Mouse (Mus musculus) adrenal gland, adult 18-20 months (tissue): ENCODE data around the gene Prss35. TPM values are rescaled to one million over a fixed set of nuclear protein-coding genes. Genes with fewer than 3 reads are reported as not detected.

Source experiments
- DNase-seq, 2 experiments: peaks; one replicate each; pipeline ENCODE4 v3.0.0; 2021 to 2022; ENCODE audit warnings: low spot score in 2 of 2
- long read RNA-seq, 2 experiments: library from polyadenylated mRNA; stranded (forward); transcript quantifications; one replicate each; pipeline ENCODE4 v2.0.0; 2021
- total RNA-seq, 2 experiments: library from RNA; stranded (reverse); gene quantifications; 1 replicate in 1 of 2; 2 replicates in 1 of 2; pipeline ENCODE4 v1.2.3; 2021

Prss35 gene
- 100 to 1,000 TPM; 136 to 445 TPM for total RNA-seq
- long read RNA-seq, experiment 1, transcript Prss35-201 (2 exons, 3,444 nt), result major isoform, 471 of 529 reads
- long read RNA-seq, experiment 1, partial matches to known transcripts, result 8 of 529 reads
- long read RNA-seq, experiment 1, other reads (novel, unspliced or antisense), result 50 of 529 reads
- long read RNA-seq, experiment 2, transcript Prss35-201 (2 exons, 3,444 nt), result major isoform, 228 of 264 reads
- long read RNA-seq, experiment 2, partial matches to known transcripts, result 3 of 264 reads
- long read RNA-seq, experiment 2, other reads (novel, unspliced or antisense), result 33 of 264 reads

DNA sequence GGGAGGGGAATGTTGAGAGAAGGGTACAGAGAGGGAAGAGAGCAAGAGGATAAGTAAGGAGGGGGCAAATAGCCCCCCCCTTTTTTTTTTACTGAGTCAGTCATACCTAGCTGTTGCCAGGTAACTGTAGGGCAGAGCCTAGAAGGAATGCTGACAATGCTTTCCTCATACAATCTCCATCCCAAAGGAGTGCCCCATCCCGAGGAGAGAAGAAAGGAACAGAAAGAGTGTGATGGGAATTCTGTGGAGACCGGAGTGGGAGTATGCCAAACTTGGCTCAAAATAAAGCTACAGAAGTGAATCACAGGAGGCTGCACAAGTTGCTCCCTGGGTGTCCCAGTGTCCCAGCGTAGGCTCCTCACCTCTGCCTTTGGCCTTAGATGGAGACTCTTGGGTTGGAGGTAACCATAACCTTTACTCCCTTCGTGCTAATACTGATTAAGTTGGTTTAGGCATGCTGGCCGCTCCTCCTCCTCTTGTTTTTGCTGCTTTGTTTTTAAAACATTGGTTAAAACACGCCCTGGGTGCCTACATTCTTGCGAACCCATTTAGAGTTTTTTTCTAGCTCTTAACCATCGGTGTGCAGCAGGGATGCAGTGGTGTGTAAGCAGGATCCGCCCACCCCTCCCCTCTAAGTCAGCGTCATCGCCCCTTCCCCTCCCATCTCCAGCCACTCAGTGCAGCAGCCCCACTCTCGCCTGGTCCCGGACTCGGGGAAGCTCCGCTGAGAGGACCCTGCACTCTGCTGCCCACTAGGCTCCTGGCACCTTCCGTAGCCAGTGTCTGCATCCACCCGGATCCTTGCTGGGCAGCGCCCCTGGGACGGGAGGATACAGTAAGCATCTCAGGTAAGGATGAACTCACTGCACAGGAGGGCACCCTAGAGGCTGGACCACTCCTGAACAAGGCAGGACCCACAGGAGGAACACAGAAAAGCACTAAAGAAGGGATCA lies at the start of gene Prss35:
TSS of gene Prss35 (plus strand) at position 691 of the 953 bp plus-strand sequence.
- peak; percentile 56 to 75 for DNase-seq

DNA sequence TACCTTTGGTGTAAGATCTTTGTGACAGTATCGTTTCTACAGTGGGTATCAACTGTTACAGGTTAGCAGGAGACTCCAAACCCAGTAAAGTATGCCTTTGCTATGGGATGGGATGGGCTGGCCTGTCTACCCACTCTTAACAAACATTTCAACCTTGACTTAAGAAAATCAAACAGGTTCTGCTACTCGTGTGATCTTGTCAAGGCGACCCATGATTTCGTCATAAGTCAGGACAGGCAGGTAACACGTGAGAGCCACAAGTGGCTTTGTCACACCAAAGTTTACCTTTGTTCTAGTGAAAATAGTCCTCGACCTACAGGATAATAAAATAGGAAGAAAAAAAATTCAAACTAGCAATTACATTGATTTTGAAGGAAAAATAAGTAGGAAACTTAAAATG lies 49.5 kb upstream of the Prss35 start:
- DNase-seq, result no peak

DNA sequence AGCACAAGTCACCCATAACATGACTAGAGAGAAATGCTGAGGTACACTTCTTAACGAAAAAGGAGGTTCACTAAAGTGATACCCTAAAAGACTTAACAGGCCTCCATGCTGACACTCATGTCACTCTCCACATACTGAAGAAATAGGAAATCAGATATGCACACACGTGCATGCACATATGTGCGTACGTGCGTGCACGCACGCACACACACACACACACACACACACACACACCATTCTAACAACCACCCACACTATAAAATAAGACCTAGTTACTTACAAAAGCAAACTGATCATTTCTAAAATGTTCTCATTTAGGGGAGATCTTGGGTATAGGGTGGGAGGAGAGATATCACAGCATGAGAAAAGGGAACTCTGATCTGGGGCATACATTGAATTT lies 48.8 kb upstream of the Prss35 start:
- DNase-seq, result no peak

DNA sequence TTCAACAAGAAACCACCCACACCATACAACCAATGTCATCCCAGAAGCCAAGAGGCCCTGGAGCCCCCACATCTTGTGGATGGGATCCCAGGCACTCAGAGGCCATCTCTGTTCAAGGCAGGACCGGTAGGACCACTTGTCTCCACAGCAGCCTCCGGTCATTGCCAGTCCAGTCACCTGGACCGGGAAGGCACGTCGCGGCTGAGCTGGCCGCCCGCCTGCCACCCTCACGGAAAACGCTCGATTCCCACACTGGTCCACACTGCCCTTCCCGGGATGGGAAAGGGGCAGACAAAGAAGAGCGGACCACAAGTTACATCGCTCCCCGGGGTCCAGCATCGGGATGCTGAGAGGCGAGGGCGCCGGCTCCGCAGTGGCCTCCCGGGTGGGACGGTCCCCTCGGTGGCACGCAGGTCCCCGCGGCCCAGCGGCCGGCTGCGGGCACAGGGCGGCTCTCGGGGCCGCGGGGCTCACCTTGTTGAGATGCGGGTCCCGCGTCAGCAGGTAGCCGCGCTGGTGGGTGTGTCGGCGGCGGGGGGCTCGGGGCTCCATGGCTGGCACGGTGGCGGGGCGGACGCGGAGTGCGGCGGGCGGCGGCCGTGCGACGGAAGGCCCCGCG lies 48.1 kb upstream of the Prss35 start:
- DNase-seq, result peak in 1 of 2 experiments; percentile 74

DNA sequence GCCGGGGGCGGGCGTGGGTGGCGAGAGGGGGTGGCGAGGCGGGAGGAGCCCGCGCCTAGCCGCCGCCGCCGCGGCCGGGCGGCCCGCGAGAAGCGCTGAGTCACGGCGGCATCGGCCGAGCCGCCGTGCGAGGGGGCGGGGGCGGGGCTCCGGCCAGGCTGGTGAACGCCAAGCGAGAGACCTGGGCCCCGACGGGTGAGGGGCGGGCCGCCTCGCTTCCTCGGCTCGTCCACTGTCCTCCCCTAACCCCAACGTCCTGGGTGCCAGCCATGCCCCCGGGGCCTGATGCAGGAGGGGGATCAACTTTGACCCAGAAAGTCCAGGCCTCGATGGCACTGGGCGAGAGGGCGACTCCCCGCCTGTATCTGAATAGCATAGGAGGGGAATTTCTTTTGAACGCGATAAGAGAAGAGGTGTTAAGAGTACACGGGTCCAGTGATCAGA lies 47.6 kb upstream of the Prss35 start, which contains the start of gene Me1:
TSS of gene Me1 (minus strand) at position 136 of the 444 bp plus-strand sequence.
- peak in 1 of 2 experiments; percentile 71 for DNase-seq

DNA sequence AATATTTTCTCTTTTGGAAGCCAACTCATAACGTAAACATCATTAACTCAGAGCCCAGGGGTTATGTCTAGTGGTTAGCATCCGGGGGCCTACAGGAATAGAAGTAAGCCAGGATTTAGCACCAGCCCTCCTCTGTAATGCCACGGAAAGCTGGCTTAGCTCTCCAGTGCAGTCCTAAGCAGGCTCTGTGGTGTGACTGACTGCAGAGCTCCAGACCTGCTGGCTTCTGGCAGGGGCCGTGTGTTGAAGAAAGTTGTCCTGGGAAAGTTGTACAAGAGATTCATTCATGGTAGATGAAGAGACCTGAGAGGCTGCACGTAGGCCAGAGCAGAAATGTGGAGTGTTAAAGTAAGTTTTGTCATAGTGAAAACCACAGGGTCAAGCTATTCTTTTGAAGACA lies 42.2 kb upstream of the Prss35 start:
- DNase-seq, result no peak

DNA sequence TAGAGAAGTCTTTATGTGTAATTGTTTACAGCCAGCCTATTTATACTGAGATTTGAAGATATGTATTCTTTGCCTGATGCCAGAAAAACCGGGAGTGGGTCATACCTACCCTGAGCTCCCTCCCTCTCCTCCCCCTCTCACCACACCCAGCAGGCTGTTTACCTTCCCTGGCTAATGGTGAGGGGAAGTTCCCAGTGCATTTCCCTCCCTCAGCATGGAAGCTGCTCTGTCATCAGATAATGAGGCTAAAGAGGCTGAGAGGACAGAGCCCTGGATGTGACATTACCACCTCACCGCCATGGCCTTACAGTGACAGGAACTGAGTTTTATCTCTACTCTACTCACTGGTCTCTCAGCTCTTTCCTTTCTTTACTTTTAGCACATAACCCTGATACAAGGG lies 41.6 kb upstream of the Prss35 start:
- DNase-seq, result no peak

DNA sequence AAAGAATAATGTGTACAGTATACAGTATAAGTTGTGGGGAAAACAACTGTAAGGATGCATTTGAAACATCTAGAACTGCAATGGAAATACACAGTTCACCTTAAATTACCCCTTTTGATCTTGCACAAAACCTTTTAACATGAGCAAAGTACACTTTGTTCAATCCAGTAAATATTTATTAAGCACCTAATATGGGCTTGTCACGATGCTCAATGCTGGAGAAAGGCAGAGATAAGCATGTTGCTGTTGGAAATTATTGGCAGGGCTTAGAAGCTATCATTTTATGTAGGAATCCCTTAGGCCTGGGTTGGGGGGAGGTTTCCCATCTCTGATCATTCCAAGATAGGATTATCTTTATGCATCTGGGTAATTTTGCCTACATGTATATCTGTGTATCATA lies 36.0 kb upstream of the Prss35 start:
- no peak for DNase-seq

DNA sequence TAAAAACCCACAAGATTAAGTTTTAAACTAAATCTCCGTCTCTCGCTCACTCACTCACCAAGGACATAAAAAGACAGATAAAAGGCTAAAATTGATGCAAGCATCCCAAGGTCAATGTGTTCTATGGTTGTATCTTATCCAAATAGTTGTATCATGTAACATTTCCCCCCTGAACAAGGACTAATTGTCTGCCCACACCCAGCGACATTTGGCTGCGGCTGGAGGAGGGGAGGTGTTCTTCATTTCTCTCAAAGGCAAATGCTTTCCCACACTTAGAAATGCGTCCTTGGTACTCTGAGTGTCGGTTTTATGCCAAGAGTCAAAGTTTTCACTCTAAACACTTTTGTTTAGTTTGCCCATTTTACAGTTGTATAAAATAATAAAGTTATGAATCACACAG lies 34.5 kb upstream of the Prss35 start:
- no peak for DNase-seq

DNA sequence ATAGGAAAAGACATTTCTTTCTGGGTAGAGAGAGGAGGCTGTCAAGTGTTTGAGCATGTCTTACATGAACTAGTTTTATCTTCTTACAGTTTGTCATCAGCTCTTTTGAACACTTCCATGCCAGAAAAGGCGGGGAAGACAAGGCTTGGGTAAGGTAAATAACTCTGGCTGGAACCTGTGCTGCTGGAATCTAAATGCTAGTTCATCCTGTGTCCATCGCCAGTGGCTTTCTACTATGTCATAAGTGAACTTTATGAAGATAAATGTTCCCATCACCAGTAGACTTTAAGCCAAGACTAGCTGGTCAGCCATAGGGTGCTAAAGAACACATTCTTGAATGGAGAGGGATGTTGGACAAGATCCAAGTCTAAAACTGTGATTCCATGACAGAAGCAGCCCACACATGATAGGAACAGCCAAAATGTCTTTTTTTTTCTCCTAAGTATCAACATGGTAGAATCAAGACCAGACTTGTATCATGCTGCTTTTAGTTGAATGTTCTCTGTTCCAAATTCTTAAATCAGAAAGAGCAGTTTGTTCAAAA lies 33.3 kb upstream of the Prss35 start:
- no peak for DNase-seq

DNA sequence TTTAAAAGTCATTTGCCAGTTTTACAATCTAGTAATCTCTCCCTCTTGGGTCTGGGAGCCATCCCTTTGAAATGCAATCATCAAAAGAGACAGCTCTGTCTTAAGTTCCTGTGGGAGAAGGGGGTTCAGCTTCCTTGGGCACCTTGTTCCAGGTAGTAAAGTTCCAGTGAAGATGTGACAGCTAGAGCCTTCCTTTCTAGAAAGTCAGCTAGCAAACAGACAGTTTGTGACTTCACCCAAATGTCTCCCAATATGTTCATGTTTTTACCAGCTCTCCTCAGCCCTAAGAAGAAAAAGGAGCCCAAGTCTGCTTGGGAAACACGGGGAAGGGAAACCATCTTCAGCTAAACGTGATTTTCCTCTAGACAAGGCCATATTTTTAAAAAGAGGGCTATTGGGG lies 30.8 kb upstream of the Prss35 start:
- DNase-seq, result no peak

DNA sequence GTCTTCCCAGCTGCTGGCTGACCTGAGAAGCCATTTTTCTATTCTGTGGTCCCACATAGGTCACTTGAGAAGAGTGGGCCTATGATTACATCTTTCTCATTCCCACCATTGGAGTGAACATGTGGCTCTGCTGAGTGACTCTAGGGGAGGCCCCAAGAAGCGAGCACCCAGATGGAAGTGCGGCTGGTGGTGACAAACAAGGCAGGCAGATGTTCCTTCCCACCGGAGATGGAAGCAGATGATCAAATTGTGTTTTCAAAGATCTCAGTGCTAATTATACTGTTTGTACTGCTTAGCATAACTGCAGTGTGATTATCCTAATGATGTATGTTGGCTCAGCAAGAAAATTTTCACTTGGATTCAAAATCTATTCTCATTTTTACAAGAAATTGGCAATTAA lies 29.4 kb upstream of the Prss35 start:
- no peak for DNase-seq

DNA sequence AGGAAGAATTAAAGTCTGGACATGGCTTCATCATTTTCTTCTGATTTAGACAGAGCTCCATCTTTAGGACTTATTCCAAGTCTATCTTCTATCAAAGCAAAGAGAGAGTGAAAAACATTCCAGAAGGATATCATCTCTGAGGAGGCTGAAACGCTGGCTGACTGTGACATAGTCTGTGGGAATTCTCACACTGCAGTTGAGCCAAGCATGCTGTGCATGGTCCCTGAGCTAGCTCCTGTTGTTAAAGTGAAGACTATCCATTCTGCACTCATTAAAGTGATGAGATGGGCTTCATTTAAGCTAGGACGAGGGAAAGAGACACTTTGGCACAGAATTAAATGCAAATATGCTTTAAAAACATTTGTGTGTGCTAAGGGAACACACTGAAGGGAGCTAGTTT lies 26.9 kb upstream of the Prss35 start:
- DNase-seq, result no peak

DNA sequence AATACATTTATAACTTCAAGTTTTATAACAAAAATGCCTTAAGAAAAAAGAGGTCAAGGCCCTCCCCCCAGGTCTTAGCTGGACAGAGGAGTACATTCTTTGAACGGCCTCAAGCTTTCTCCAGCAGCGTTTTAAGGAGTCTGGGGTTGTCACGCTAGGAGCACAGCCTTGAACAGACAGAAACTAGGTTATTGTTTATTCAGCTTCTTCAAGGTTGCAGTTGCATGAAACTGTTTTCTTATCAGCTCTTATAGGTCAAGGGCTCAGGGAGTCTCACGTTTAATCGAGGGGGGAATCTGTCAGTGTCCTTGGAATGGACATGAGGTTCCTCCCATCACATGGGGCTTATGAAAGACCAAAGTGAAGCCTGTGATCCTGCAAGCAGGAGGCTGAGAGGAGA lies 26.3 kb upstream of the Prss35 start:
- peak in 1 of 2 experiments; percentile 38 for DNase-seq

DNA sequence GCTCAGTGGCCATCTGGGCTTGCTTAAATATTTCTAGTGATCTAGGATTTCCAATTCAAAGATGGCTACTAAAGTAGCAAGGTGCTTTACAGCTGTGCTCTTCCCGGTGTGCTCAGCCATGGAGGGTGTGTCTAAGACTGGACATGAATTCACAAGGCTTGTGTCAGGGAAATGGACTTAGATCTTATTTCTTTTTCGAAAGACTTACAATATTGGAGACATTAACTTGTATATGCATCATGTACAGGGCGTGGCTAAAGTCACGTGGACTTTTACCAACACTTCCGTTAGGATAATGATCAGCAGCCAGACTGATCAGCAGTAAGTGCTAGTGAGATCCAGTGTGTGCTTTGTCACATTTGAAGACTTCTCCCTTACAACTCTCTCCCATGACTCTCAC lies 23.2 kb upstream of the Prss35 start:
- no peak for DNase-seq

DNA sequence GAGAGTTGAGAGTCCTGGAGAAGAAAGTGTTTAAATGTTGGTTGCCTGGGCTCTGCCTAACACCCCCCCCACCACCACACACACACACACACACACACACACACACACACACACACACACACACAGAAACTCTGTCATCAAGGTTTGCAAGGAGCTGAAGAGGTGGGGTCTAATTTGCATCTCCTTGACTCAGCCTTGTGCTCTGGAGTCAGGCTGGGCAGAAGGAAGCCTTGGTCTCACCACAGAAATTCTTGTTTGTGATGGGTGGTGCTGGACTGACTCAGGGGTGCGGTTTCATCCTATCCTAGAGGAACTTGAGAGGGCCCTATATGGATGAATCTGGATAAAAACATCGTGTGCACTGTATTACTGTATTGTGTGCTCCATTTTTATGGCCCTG lies 22.7 kb upstream of the Prss35 start:
- DNase-seq, result no peak

DNA sequence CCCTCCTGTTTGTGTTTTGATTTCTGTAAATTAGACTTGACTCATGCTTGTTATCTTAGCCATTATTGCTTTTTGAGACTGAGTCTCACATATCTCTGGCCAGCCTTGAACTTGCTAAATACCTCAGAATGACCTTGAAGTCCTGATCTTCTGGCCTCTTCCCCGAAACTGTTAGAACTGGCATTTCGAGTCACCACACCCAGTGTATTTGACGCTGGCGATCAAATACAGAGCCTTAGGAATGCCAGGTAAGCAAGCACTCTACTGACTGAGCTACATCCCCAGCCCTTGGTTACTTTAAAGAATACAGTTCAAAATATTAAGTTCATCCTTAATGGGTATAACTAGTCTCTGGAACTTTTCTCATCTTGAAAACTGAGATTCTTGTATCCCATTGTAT lies 18.4 kb upstream of the Prss35 start:
- no peak for DNase-seq

DNA sequence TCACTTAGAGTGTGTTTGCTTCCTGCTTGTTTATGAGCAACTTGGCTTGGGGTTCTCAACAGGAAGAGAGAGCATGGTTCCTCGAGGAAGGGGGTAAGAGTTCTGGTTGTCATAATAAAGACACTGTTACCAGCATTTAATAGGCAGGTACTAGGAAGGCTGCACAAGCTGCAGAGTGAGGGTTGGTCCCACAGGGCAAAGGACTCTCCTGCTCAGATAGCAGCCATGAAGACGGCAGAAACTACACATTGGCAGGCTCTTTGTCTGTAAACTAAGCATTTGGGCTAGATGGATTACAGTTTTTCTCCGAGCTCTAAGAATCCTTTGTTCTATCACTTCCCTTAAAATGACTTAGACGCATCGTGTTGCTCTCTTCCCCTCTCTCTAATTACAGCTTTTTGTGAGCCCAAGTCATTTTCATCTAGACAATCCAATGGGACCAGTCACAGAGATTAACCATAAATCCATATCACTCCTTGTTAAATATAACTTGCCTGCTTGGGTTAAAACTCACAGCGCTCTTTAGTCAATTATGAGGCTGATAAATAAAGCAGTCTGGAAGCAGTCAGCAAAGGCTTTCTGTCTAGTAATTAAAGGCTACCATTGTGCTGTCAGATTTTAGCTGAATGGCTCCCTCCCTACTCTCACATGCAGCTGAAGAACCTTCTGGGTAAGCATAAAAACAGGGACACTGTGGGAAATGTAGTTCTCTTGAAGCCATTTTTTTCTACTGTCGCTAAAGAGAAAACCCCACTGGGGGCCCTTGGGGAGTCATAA lies 17.7 kb upstream of the Prss35 start:
- no peak for DNase-seq

DNA sequence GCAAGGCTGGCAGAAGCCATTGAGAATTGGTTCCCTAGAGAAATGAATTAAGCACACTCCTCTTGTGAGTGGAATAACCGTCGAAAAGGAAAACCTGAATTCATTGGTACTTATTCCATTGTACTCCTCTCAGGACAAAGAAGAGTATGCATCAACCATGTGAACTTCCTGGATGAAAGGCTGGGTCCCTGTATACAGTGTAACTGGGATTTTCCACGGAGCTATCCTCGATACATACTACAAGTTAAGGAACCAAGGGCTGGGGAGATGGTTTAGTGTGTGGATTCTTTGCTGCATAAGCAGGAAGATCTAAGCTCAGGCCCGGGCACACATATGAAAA lies 17.1 kb upstream of the Prss35 start:
- no peak for DNase-seq

DNA sequence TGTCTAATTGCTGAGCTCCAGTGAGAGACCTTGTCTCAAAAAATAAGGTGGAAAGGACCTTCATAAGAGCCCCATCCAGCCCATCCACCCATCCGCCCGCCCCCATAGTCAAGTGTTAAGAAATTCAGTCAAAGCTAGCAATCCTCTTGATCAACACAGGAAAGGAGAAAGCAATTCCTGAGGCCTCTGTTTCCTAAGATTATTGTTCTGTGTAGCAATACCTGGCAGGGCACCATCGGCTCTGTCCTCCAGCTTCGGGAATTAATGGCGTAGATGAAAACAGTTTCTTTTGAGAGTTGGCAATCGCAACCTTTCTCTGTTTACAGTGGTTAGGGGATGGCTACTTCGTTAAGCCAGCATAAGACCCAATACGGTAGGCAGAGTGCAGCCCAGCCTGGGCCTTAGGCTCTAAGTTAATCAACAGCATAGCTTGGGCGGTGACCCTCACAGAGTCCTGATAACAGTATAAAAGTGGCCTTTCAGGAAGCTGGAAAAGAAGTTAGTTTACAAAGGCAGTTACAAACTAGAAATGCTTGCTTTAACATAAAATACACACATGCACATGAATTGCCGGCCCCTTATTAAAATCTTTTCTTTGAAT lies 15.1 kb upstream of the Prss35 start:
- no peak for DNase-seq
